Comparison of ENCODE assay signal across 7 mouse cellular contexts in the genomic region with DNA sequence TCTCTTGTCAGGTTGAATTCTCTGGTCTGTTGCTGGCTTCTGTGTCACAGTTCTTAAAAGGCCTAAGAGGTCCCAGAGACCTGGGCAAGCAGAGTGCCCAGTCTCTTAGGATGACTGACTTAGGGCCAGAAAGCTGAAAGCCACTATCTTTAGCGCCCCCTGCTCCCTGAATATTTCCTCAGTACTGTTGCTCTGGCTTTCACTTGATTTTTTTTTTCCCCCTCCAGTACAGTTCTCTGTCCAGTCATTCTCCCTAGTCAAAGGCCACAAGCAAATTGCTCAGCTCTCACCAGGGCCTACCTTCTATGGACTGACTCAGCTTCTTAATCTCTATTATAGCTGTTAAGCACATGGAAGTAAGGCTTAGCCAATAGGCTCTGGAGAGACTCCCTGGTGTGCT. TPM values are rescaled to one million over a fixed set of nuclear protein-coding genes. Genes with fewer than 3 reads are reported as not detected.
DNase-seq lines count a peak whose midpoint lies in the region; ATAC-seq and TF ChIP-seq lines count a peak whose summit lies in the region.

No protein-coding gene starts in this region.

- peak; percentile 59 for TF ChIP-seq CTCF in liver, postnatal 0 days (IDR thresholded peaks at IDR 0.05; ENCODE audit: low read depth)

- no peaks in the 10 kb centered on the region for H3K9me3 ChIP-seq in neural tube, embryonic 11.5 days (ENCODE audit: control insufficient read depth, low read length)
- H3K9me3 ChIP-seq in hindbrain, embryonic 13.5 days: no peaks in the 10 kb centered on the region
- no peaks in the 10 kb centered on the region for H3K9me3 ChIP-seq in liver, postnatal 0 days (ENCODE audit: low read length)

- WGBS in neural tube, embryonic 11.5 days: 5% methylated on average over 1 of the region's 1 CpGs
- WGBS in hindbrain, embryonic 13.5 days: 0% methylated on average over 1 of the region's 1 CpGs
- 5% methylated on average over 1 of the region's 1 CpGs for WGBS in liver, postnatal 0 days (ENCODE audit: insufficient replicate concordance)

- no peak overlapping the region for H3K27ac ChIP-seq in neural tube, embryonic 11.5 days (ENCODE audit: low read depth, low read length)
- H3K27ac ChIP-seq in hindbrain, embryonic 13.5 days: no peak overlapping the region
- H3K27ac ChIP-seq in liver, postnatal 0 days (ENCODE audit: low read depth): peak overlapping the region; percentile 95; the same call in 1 of the 2 replicates

- peaks cover 2% of the 10 kb centered on the region; the same call in 1 of the 2 replicates for H3K36me3 ChIP-seq in neural tube, embryonic 11.5 days (ENCODE audit: control insufficient read depth, insufficient read depth, low read length)
- peaks cover 15% of the 10 kb centered on the region for H3K36me3 ChIP-seq in hindbrain, embryonic 13.5 days
- peaks cover 6% of the 10 kb centered on the region for H3K36me3 ChIP-seq in liver, postnatal 0 days (replicated peaks; ENCODE audit: insufficient read depth, low read length)

- H3K4me2 ChIP-seq in neural tube, embryonic 11.5 days (ENCODE audit: low read depth): peak overlapping the region; percentile 90
- peak overlapping the region; percentile 86 for H3K4me2 ChIP-seq in hindbrain, embryonic 13.5 days
- H3K4me2 ChIP-seq in liver, postnatal 0 days (ENCODE audit: low read depth, low read length): peak overlapping the region; percentile 100

- no peaks in the 10 kb centered on the region for H3K27me3 ChIP-seq in neural tube, embryonic 11.5 days (ENCODE audit: control insufficient read depth, insufficient read depth, low read length)
- H3K27me3 ChIP-seq in hindbrain, embryonic 13.5 days: no peaks in the 10 kb centered on the region
- no peaks in the 10 kb centered on the region for H3K27me3 ChIP-seq in liver, postnatal 0 days (ENCODE audit: insufficient read depth, low read length)

- peak overlapping the region; percentile 97 for H3K4me3 ChIP-seq in neural tube, embryonic 11.5 days (ENCODE audit: low read depth, low read length)
- H3K4me3 ChIP-seq in hindbrain, embryonic 13.5 days: peak overlapping the region; percentile 98
- peak overlapping the region; percentile 89 for H3K4me3 ChIP-seq in liver, postnatal 0 days (ENCODE audit: low read depth, low read length)

- no peak for TF ChIP-seq EP300 in liver, postnatal 0 days (IDR thresholded peaks at IDR 0.05; ENCODE audit: low read depth)

- no peak for ATAC-seq in neural tube, embryonic 11.5 days (ENCODE audit: insufficient read depth, low FRiP score, low TSS enrichment)
- no peak for ATAC-seq in hindbrain, embryonic 13.5 days (ENCODE audit: low FRiP score)
- ATAC-seq in liver, postnatal 0 days: no peak
- ATAC-seq in megakaryocyte-erythroid progenitor cell, adult 5-6 weeks (replicated peaks; ENCODE audit: low FRiP score, low TSS enrichment, poor library complexity, severe bottlenecking): no peak

- peaks cover 24% of the 10 kb centered on the region for H3K4me1 ChIP-seq in neural tube, embryonic 11.5 days (ENCODE audit: control insufficient read depth, insufficient read depth, low read length)
- H3K4me1 ChIP-seq in hindbrain, embryonic 13.5 days (replicated peaks): peaks cover 63% of the 10 kb centered on the region
- H3K4me1 ChIP-seq in liver, postnatal 0 days (ENCODE audit: insufficient read depth): peaks cover 45% of the 10 kb centered on the region

- H3K9ac ChIP-seq in neural tube, embryonic 11.5 days (ENCODE audit: low read length): peak overlapping the region; percentile 96
- H3K9ac ChIP-seq in hindbrain, embryonic 13.5 days: peak overlapping the region; percentile 96
- H3K9ac ChIP-seq in liver, postnatal 0 days (replicated peaks): peak overlapping the region; percentile 96

- DNase-seq in neural tube, embryonic 11.5 days (ENCODE audit: low spot score): no peak
- no peak for DNase-seq in neural tube, embryonic 10.5 days (ENCODE audit: extremely low spot score, low spot score)
- peak; percentile 35 for DNase-seq in embryo, embryonic 11 days
- no peak for DNase-seq in liver, postnatal 0 days
- no peak for DNase-seq in layer of hippocampus, postnatal 14 days (ENCODE audit: low spot score in 2 of 2)

RNA-seq across cellular contexts. Expression of gene Nutf2, which starts 1.6 kb away (rescaled TPM):
- 342 and 344 TPM in 2 replicates for polyA plus RNA-seq in neural tube, embryonic 11.5 days (2014; fragmentation: Nextera tagmentation; extraction: Ambion mirVana)
- polyA plus RNA-seq in hindbrain, embryonic 13.5 days (2015; fragmentation: Nextera tagmentation; extraction: Ambion mirVana): 186 and 205 TPM in 2 replicates
- 67.6 and 71.9 TPM in 2 replicates for polyA plus RNA-seq in liver, postnatal 0 days (2015; fragmentation: Nextera tagmentation; extraction: Ambion mirVana)
- total RNA-seq in layer of hippocampus, postnatal 14 days (2021): 10 to 100 TPM; 36.5 to 45.5 TPM
- 174 and 237 TPM in 2 replicates for total RNA-seq in megakaryocyte-erythroid progenitor cell, adult 5-6 weeks (2014; fragmentation: Nextera tagmentation)
- 29.3 and 101 TPM in 2 replicates for total RNA-seq in megakaryocyte-erythroid progenitor cell, adult 5-6 weeks (2017)

RNA-seq across cellular contexts. Expression of gene Thap11, which starts 7.0 kb away (rescaled TPM):
- polyA plus RNA-seq in neural tube, embryonic 11.5 days (2014; fragmentation: Nextera tagmentation; extraction: Ambion mirVana): 68.9 and 71.8 TPM in 2 replicates
- polyA plus RNA-seq in hindbrain, embryonic 13.5 days (2015; fragmentation: Nextera tagmentation; extraction: Ambion mirVana): 58.7 and 60.6 TPM in 2 replicates
- polyA plus RNA-seq in liver, postnatal 0 days (2015; fragmentation: Nextera tagmentation; extraction: Ambion mirVana): 19.6 and 21.5 TPM in 2 replicates
- 10 to 100 TPM; 34.5 to 36.1 TPM for total RNA-seq in layer of hippocampus, postnatal 14 days (2021)
- 24.4 and 27.1 TPM in 2 replicates for total RNA-seq in megakaryocyte-erythroid progenitor cell, adult 5-6 weeks (2014; fragmentation: Nextera tagmentation)
- 18.5 and 33.4 TPM in 2 replicates for total RNA-seq in megakaryocyte-erythroid progenitor cell, adult 5-6 weeks (2017)

RNA-seq across cellular contexts. Expression of gene Cenpt, which starts 8.9 kb away (rescaled TPM):
- 58.3 and 62.6 TPM in 2 replicates for polyA plus RNA-seq in neural tube, embryonic 11.5 days (2014; fragmentation: Nextera tagmentation; extraction: Ambion mirVana)
- 59.7 and 61.1 TPM in 2 replicates for polyA plus RNA-seq in hindbrain, embryonic 13.5 days (2015; fragmentation: Nextera tagmentation; extraction: Ambion mirVana)
- polyA plus RNA-seq in liver, postnatal 0 days (2015; fragmentation: Nextera tagmentation; extraction: Ambion mirVana): 8.9 and 9.0 TPM in 2 replicates
- total RNA-seq in layer of hippocampus, postnatal 14 days (2021): 10 to 100 TPM; 18.8 to 19.5 TPM
- total RNA-seq in megakaryocyte-erythroid progenitor cell, adult 5-6 weeks (2014; fragmentation: Nextera tagmentation): 32.0 and 47.6 TPM in 2 replicates
- total RNA-seq in megakaryocyte-erythroid progenitor cell, adult 5-6 weeks (2017): 14.2 and 20.0 TPM in 2 replicates

RNA-seq across cellular contexts. Expression of gene Edc4, which starts 18.7 kb away (rescaled TPM):
- 50.0 and 50.5 TPM in 2 replicates for polyA plus RNA-seq in neural tube, embryonic 11.5 days (2014; fragmentation: Nextera tagmentation; extraction: Ambion mirVana)
- 49.3 and 50.3 TPM in 2 replicates for polyA plus RNA-seq in hindbrain, embryonic 13.5 days (2015; fragmentation: Nextera tagmentation; extraction: Ambion mirVana)
- polyA plus RNA-seq in liver, postnatal 0 days (2015; fragmentation: Nextera tagmentation; extraction: Ambion mirVana): 5.8 and 7.2 TPM in 2 replicates
- total RNA-seq in layer of hippocampus, postnatal 14 days (2021): 10 to 100 TPM; 57.2 to 66.0 TPM
- total RNA-seq in megakaryocyte-erythroid progenitor cell, adult 5-6 weeks (2014; fragmentation: Nextera tagmentation): 45.9 and 46.3 TPM in 2 replicates
- total RNA-seq in megakaryocyte-erythroid progenitor cell, adult 5-6 weeks (2017): 25.9 and 38.4 TPM in 2 replicates

RNA-seq across cellular contexts. Expression of gene Nrn1l, which starts 31.4 kb away (rescaled TPM):
- polyA plus RNA-seq in neural tube, embryonic 11.5 days (2014; fragmentation: Nextera tagmentation; extraction: Ambion mirVana): not detected in 2 replicates
- polyA plus RNA-seq in hindbrain, embryonic 13.5 days (2015; fragmentation: Nextera tagmentation; extraction: Ambion mirVana): 0.88 and 0.94 TPM in 2 replicates
- not detected in 2 replicates for polyA plus RNA-seq in liver, postnatal 0 days (2015; fragmentation: Nextera tagmentation; extraction: Ambion mirVana)
- total RNA-seq in layer of hippocampus, postnatal 14 days (2021): 1 to 10 TPM; 1.1 to 2.1 TPM
- 2.0 and 3.3 TPM in 2 replicates for total RNA-seq in megakaryocyte-erythroid progenitor cell, adult 5-6 weeks (2014; fragmentation: Nextera tagmentation)
- not detected in 2 replicates for total RNA-seq in megakaryocyte-erythroid progenitor cell, adult 5-6 weeks (2017)
